Mouse (Mus musculus) left cerebral cortex, adult 18-20 months (tissue): ENCODE measurements at regions not wholly inside any gene's neighbourhood (a gene's known extent, or its start where the extent isn't known, plus 50 kb on each side); places are given as distances from the start of the nearest gene placed in this dataset.

ENCODE experiments used
- DNase-seq, 2 experiments: peaks; one replicate each; pipeline ENCODE4 v3.0.0; 2021 to 2022; ENCODE audit warnings: low spot score in 2 of 2, mixed read lengths in 1 of 2

DNA sequence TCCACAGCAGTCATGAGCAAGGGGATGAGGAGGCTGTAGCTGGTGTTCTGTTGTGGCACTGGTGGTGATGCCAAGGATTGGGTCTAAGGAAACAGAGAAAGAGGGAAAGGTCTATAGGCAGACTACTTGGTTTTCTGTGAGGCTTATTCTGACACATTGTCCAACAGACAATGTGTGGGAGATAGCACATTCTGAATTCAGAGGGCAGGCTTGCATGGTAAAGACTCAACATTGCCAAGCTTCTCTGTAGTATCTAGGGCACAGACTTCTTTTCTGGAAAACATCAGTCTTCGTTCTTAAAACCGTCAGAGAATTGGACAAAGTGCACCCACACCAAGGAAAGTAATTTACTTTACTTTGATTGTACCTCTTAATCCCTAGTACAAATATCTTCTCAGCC lies 218.7 kb upstream of the Tenm4 start:
- peak in 1 of 2 experiments; percentile 9 for DNase-seq

GRCm38 (mm10) chr7:95954511-95954910 lies 216.5 kb upstream of the Tenm4 start:
- peak in 1 of 2 experiments; percentile 10 for DNase-seq

DNA sequence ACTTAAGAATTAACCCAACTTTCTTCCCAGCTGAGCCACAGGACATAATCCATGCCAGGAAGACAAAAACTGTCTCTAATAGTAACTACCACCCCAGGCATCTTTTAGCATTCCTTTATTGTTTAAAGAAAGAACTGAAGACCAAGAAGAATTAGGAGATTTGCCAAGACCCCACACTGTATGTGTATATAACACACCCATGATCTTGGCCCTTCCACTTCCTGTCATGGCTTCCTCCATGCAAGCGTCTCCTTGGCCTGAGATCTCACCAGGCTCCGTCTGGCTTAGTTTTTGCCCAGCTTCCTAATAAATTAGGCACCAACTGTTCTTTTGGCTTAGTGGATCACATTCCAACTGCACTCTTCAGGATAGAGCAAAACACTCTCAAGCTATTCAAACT lies 215.9 kb upstream of the Tenm4 start:
- DNase-seq, result no peak

GRCm38 (mm10) chr7:95959068-95959467 lies 212.0 kb upstream of the Tenm4 start:
- DNase-seq, result no peak

DNA sequence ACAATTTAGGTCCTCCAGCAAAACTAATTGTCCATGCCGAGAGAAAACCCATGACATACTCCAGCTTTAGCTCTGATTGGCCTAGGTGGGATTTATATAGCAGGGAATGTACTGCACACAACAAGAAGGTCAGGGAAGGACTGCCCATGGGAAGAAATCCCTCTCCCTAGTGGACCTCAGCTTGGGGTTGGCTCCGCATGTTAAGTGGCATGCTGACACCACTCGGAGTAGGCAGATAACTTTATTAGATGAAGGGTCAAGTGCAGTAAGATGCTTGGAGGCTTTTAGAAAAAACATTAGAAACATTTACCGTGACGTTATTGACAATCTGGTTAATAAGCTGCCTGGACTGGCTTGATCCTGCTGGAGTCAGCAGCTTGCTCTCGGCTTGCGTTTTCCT lies 199.2 kb upstream of the Tenm4 start:
- no peak for DNase-seq

- DNase-seq, result no peak
Measured at GRCm38 (mm10) chr7:95974085-95974484, 197.0 kb upstream of the Tenm4 start.

DNA sequence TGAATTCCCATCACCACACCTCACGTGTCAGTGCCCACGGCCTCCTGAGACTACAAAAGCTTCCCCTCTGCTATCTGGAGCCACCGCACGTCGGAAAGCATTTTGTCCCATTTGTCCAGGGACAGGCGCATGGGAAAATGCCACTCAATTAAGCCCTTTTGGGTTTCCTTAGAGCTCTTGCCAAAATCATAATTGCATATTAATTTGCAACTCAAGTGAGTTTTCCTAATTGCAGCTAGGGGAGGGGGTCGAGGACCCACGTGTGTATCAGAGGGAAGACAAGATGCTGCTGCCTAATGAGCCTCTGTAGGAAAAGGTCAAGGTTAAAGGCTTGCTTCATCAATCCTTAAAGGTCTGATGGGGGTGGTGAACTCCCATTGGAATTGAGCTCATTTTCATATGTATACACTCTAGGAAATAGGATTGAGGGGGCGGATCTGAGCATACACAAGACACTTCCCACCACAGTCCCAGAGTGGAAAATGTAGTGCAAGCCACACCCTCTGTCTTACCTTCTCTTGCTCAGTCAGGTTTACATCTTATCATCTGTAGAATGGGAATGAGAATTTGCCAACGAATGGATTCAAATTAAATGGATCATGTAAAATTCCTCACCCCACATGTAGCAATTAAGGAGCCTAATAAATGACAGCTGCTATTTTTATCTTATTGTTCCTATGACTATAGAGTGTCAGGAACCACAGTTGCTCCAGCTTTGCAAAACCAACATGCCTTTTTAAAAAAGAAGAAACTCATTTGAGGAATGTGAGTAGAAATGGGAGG lies 179.6 kb upstream of the Tenm4 start:
- no peak for DNase-seq

- DNase-seq, result peak in 1 of 2 experiments; percentile 2
Measured at GRCm38 (mm10) chr7:95992033-95992516, 179.0 kb upstream of the Tenm4 start.

- no peak for DNase-seq
Measured at GRCm38 (mm10) chr7:95992521-95992920, 178.5 kb upstream of the Tenm4 start.

GRCm38 (mm10) chr7:95997190-95997589 lies 173.9 kb upstream of the Tenm4 start:
- DNase-seq, result no peak

DNA sequence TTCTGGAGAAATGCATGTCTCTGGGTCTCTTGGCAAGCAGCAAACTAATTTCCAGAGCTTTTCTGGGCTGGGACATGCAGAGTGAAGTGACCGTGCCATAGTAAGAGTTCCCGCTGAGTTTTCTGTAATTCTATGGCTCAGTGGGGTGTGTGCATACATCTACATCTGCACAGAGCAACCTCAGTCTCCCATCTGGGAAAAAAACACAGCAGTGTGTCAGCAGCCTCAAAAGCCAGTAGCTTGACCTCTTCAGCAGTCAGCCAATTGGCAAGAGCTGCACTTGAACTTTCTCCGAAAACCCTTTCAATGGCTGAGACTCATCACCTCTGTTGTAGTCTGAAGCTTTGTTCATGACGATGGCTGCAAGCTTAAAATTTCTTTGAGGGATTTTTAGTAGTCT lies 171.9 kb upstream of the Tenm4 start:
- DNase-seq, result no peak

DNA sequence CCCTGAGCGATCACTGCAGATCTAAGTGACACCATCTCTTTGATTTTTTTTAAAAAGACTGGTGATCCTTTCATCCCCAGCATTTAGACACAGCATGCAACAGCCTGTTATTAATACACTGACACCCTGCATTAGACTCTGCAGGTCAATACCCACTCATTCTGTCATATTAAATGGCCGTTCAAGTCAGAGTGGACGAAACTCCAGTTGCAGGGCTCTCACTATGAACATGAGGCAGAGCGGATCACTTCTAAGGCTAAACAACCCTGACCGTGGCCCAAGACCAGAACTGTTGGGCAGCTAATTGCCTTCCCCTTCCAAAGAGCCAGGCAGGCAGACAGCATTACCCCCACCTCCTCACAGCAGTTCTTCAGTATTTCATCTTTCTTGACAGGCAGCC lies 168.6 kb upstream of the Tenm4 start:
- DNase-seq, result no peak

DNA sequence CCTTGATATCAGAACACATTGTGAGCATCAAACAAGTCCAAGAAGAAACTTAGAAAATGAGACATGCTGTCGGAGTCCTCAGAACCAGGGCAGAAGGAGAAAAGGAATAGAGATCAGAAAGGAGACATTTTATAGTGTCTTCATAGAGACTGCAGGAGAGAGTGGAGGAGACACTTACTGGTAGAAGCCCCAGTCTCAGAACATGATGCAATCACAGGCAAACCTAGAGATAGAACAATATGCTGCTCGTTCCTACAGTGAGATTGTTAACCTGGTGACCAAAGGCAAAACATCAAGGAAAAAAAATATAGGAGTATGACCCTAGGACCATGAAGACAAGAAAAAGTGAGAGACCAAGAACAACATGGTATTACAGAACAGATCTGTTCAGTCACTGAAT lies 164.7 kb upstream of the Tenm4 start:
- no peak for DNase-seq

- DNase-seq, result peak in 1 of 2 experiments; percentile 9
Measured at GRCm38 (mm10) chr7:96013008-96013407, 158.0 kb upstream of the Tenm4 start.

DNA sequence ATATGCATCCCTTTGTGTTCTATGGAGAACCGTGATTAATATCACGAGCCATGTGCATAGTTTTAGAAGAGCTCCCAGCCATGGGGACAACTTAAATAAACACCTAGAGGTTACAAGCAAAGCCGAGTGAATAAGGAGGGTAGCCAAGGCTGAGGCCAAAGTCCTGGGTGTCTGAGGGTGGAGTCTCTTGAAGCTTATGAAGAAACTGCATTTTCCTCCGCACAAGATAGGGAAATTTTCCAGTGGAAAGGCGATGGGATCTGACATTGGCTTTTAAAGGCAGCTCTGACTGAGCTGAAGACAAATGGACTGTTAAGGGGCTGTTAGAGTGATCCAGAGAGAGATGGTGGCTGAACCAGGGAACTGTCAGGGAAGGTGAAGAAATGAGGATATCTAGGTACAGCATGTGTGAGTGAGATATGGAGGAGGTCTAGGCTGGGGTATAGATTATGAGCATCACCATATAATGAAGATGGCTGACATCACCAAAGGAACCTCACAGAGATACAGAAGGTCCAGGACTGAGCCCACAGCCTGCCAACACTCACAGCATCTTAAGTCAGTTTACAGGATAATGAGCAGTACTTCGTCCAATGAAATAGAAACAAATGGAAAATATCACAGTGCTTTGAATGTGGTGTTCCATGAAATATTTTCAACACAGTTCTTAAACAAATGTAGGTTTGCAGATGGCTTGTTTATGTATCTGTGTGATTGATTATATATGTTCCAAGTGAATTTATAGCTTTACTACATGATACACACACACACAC lies 153.7 kb upstream of the Tenm4 start:
- DNase-seq, result no peak

- no peak for DNase-seq
Measured at GRCm38 (mm10) chr7:96024048-96024447, 147.0 kb upstream of the Tenm4 start.

- no peak for DNase-seq
Measured at GRCm38 (mm10) chr7:96026781-96027418, 144.1 kb upstream of the Tenm4 start.

GRCm38 (mm10) chr7:96033636-96034035 lies 137.4 kb upstream of the Tenm4 start:
- DNase-seq, result no peak

DNA sequence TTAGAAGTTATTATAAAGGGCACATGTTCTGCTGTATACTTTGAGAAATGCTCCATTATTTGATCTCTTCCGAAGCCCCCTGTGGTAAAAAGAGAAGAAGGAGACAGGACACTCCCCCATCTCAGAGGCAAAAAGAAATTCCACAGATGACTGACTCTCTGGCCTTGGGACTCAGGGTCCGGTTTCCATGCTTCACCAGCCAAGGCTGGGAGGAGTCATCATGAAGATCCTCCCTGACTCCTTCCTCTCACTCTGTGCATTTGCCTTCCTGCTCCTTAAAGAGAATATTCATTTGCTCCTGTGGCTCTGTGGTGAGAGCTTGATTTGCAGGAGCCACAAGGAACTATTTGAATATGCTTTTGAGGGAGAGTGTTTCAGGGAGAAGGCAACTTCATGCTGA lies 135.6 kb upstream of the Tenm4 start:
- no peak for DNase-seq

GRCm38 (mm10) chr7:96039628-96040027 lies 131.4 kb upstream of the Tenm4 start:
- no peak for DNase-seq

- DNase-seq, result no peak
Measured at GRCm38 (mm10) chr7:96041806-96042205, 129.2 kb upstream of the Tenm4 start.

- DNase-seq, result no peak
Measured at GRCm38 (mm10) chr7:96051631-96052030, 119.4 kb upstream of the Tenm4 start.
